Comparison of ENCODE assay signal across 33 mouse cellular contexts in the genomic region with DNA sequence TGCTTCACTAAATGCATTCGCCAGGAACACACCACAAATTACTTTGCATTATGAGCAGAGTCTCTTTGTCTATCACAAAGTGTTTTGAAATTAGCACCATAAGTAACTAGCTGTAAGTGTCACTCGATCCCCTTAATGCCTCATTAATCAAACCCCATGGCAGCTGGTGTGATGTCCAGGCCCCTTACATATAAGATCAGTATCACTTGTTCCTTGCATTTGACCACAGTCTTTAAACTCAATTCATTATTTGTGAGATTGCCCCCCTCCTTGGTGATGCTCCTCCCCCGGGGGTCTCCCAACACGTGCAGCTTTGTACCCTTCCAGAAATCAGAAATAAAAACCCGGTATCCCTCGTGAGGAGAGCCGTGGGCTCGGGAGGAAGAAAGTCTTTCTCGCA. TPM values are rescaled to one million over a fixed set of nuclear protein-coding genes. Genes with fewer than 3 reads are reported as not detected.
DNase-seq lines count a peak whose midpoint lies in the region; ATAC-seq and TF ChIP-seq lines count a peak whose summit lies in the region.
"Had no signal": no experiment of that assay in that cellular context is flagged by ENCODE, and none has a peak within 500 bp of the region (broad histone marks: within the 10 kb centered on the region; RNA-seq: fewer than 3 reads in every experiment).

No protein-coding gene starts in this region.

- TF ChIP-seq POLR2A in kidney, adult 2 months (IDR thresholded peaks at IDR 0.05; ENCODE audit: low read depth, low read length): no peak

- peak; percentile 15 for DNase-seq in hindbrain, embryonic 10.5 days (ENCODE audit: low spot score)
- no peak for DNase-seq in lung, postnatal 4 days
- no peak for DNase-seq in midbrain, postnatal 0 days (ENCODE audit: low spot score)
- DNase-seq in kidney, adult 2 months: no peak
- DNase-seq: adrenal gland, postnatal 25 days; B cell, adult 2 months; cerebellum, adult 18-20 months; gastrocnemius, adult 2 months; gastrocnemius, postnatal 36 days; heart, adult 2 months; kidney, adult 9 months; kidney, postnatal 14 days; layer of hippocampus, adult 9-11 months; liver, embryonic 13.5 days; lung, adult 2 months; right cerebral cortex, postnatal 14 days; thymus, postnatal 4 days had no signal

- TF ChIP-seq CTCF in midbrain, postnatal 0 days (IDR thresholded peaks at IDR 0.05): no peak
- TF ChIP-seq CTCF in kidney, adult 2 months (conservative IDR thresholded peaks at IDR 0.05; ENCODE audit: insufficient read depth, insufficient read length, low read depth, low read length): no peak

- 16% methylated on average over 9 of the region's 9 CpGs for WGBS in hindbrain, embryonic 10.5 days
- 14% methylated on average over 9 of the region's 9 CpGs for WGBS in hindbrain, embryonic 13.5 days
- 22% methylated on average over 9 of the region's 9 CpGs for WGBS in lung, embryonic 15.5 days
- WGBS in midbrain, embryonic 12.5 days: 12% methylated on average over 9 of the region's 9 CpGs
- 18% methylated on average over 9 of the region's 9 CpGs for WGBS in midbrain, postnatal 0 days
- WGBS in kidney, adult 2 months: 30% methylated on average over 9 of the region's 9 CpGs

- H3K4me2 ChIP-seq in hindbrain, embryonic 13.5 days: no peak overlapping the region
- peak overlapping the region; percentile 12; the same call in 1 of the 2 replicates for H3K4me2 ChIP-seq in lung, embryonic 15.5 days
- 0 out of 2 replicates have a peak overlapping the region, but pooled peaks have one; percentile 19 for H3K4me2 ChIP-seq in midbrain, embryonic 12.5 days (replicated peaks)
- H3K4me2 ChIP-seq in midbrain, postnatal 0 days (ENCODE audit: low read depth, low read length, poor library complexity, severe bottlenecking): no peak overlapping the region
- H3K4me2 ChIP-seq: embryonic facial prominence, embryonic 12.5 days; forebrain, embryonic 15.5 days; heart, embryonic 12.5 days; limb, embryonic 15.5 days; liver, embryonic 13.5 days; neural tube, embryonic 13.5 days had no signal

- H3K9ac ChIP-seq in hindbrain, embryonic 13.5 days: no peak overlapping the region
- H3K9ac ChIP-seq in lung, embryonic 15.5 days: no peak overlapping the region
- no peak overlapping the region for H3K9ac ChIP-seq in midbrain, embryonic 12.5 days (replicated peaks)
- H3K9ac ChIP-seq in midbrain, postnatal 0 days (replicated peaks; ENCODE audit: low read length, poor library complexity, severe bottlenecking): no peak overlapping the region
- H3K9ac ChIP-seq: embryonic facial prominence, embryonic 12.5 days; forebrain, embryonic 15.5 days; heart, embryonic 12.5 days; limb, embryonic 15.5 days; liver, embryonic 13.5 days; neural tube, embryonic 13.5 days had no signal

- no peak overlapping the region for H3K27ac ChIP-seq in hindbrain, embryonic 10.5 days
- H3K27ac ChIP-seq in hindbrain, embryonic 13.5 days: no peak overlapping the region
- H3K27ac ChIP-seq in lung, embryonic 15.5 days: no peak overlapping the region
- peak overlapping the region; percentile 25; the same call in 1 of the 2 replicates for H3K27ac ChIP-seq in midbrain, embryonic 12.5 days (replicated peaks)
- no peak overlapping the region for H3K27ac ChIP-seq in midbrain, postnatal 0 days (ENCODE audit: low read depth, low read length)
- no peak overlapping the region for H3K27ac ChIP-seq in kidney, adult 2 months (ENCODE audit: insufficient read depth, low read depth, low read length)
- H3K27ac ChIP-seq: embryonic facial prominence, embryonic 12.5 days; forebrain, embryonic 15.5 days; gastrocnemius, adult 2 months; heart, adult 2 months; limb, embryonic 10.5 days; limb, embryonic 15.5 days; liver, embryonic 13.5 days; neural tube, embryonic 13.5 days had no signal

- peaks cover 39% of the 10 kb centered on the region for H3K4me1 ChIP-seq in hindbrain, embryonic 10.5 days (replicated peaks)
- peaks cover 4% of the 10 kb centered on the region; the same call in 1 of the 2 replicates for H3K4me1 ChIP-seq in hindbrain, embryonic 13.5 days (replicated peaks)
- H3K4me1 ChIP-seq in lung, embryonic 15.5 days: peaks cover 20% of the 10 kb centered on the region; the same call in 1 of the 2 replicates
- H3K4me1 ChIP-seq in midbrain, embryonic 12.5 days: peaks cover 17% of the 10 kb centered on the region; the same call in 1 of the 2 replicates
- no peaks in the 10 kb centered on the region for H3K4me1 ChIP-seq in midbrain, postnatal 0 days (ENCODE audit: insufficient read depth, low read length)
- H3K4me1 ChIP-seq in kidney, adult 2 months (ENCODE audit: control insufficient read depth, insufficient read depth, low read length): no peaks in the 10 kb centered on the region
- H3K4me1 ChIP-seq: embryonic facial prominence, embryonic 12.5 days; heart, embryonic 12.5 days; limb, embryonic 15.5 days; neural tube, embryonic 13.5 days had no signal

- ATAC-seq in hindbrain, embryonic 13.5 days (ENCODE audit: low FRiP score): no peak
- no peak for ATAC-seq in lung, embryonic 15.5 days (ENCODE audit: borderline replicate concordance, extremely low read depth, low FRiP score, low TSS enrichment)
- ATAC-seq in midbrain, embryonic 12.5 days (ENCODE audit: low FRiP score, low read depth): no peak
- ATAC-seq in midbrain, postnatal 0 days (ENCODE audit: low FRiP score): no peak
- ATAC-seq: forebrain, embryonic 15.5 days; inflammation-experienced regulatory T-cells, adult 6 months had no signal

- no peaks in the 10 kb centered on the region for H3K9me3 ChIP-seq in hindbrain, embryonic 10.5 days
- no peaks in the 10 kb centered on the region for H3K9me3 ChIP-seq in hindbrain, embryonic 13.5 days
- H3K9me3 ChIP-seq in lung, embryonic 15.5 days: no peaks in the 10 kb centered on the region
- no peaks in the 10 kb centered on the region for H3K9me3 ChIP-seq in midbrain, embryonic 12.5 days
- H3K9me3 ChIP-seq in midbrain, postnatal 0 days (ENCODE audit: low read length): no peaks in the 10 kb centered on the region
- H3K9me3 ChIP-seq: embryonic facial prominence, embryonic 12.5 days; forebrain, embryonic 15.5 days; heart, embryonic 12.5 days; limb, embryonic 10.5 days; limb, embryonic 15.5 days; liver, embryonic 13.5 days; neural tube, embryonic 13.5 days had no signal

- peaks cover 95% of the 10 kb centered on the region for H3K27me3 ChIP-seq in hindbrain, embryonic 10.5 days (ENCODE audit: insufficient read depth, poor library complexity, severe bottlenecking)
- H3K27me3 ChIP-seq in hindbrain, embryonic 13.5 days: peaks cover 91% of the 10 kb centered on the region
- peaks cover 29% of the 10 kb centered on the region; the same call in 1 of the 2 replicates for H3K27me3 ChIP-seq in lung, embryonic 15.5 days
- peaks cover 82% of the 10 kb centered on the region for H3K27me3 ChIP-seq in midbrain, embryonic 12.5 days
- peaks cover 71% of the 10 kb centered on the region for H3K27me3 ChIP-seq in midbrain, postnatal 0 days (ENCODE audit: insufficient read depth, low read length)
- peaks cover 3% of the 10 kb centered on the region for H3K27me3 ChIP-seq in kidney, adult 2 months (replicated peaks; ENCODE audit: control insufficient read depth, insufficient read depth, low read length)

- no peak overlapping the region; the same call in 1 of the 2 replicates for H3K4me3 ChIP-seq in hindbrain, embryonic 10.5 days
- H3K4me3 ChIP-seq in hindbrain, embryonic 13.5 days: no peak overlapping the region
- 0 out of 2 replicates have a peak overlapping the region, but pooled peaks have one; percentile 1 for H3K4me3 ChIP-seq in lung, embryonic 15.5 days
- no peak overlapping the region for H3K4me3 ChIP-seq in midbrain, embryonic 12.5 days
- no peak overlapping the region for H3K4me3 ChIP-seq in midbrain, postnatal 0 days (ENCODE audit: low read depth, low read length)
- H3K4me3 ChIP-seq in kidney, adult 2 months (ENCODE audit: insufficient read depth, low read depth, low read length): no peak overlapping the region
- H3K4me3 ChIP-seq: embryonic facial prominence, embryonic 12.5 days; forebrain, embryonic 15.5 days; gastrocnemius, adult 2 months; heart, adult 2 months; heart, embryonic 12.5 days; limb, embryonic 10.5 days; limb, embryonic 15.5 days; liver, embryonic 13.5 days; neural tube, embryonic 13.5 days had no signal

- H3K36me3 ChIP-seq in hindbrain, embryonic 10.5 days: no peaks in the 10 kb centered on the region
- H3K36me3 ChIP-seq in hindbrain, embryonic 13.5 days: no peaks in the 10 kb centered on the region
- H3K36me3 ChIP-seq in lung, embryonic 15.5 days: no peaks in the 10 kb centered on the region
- no peaks in the 10 kb centered on the region for H3K36me3 ChIP-seq in midbrain, embryonic 12.5 days
- H3K36me3 ChIP-seq in midbrain, postnatal 0 days (ENCODE audit: insufficient read depth, low read length): no peaks in the 10 kb centered on the region
- no peaks in the 10 kb centered on the region for H3K36me3 ChIP-seq in kidney, adult 2 months (ENCODE audit: control insufficient read depth, insufficient read depth, low read length)
- H3K36me3 ChIP-seq: embryonic facial prominence, embryonic 12.5 days; forebrain, embryonic 15.5 days; heart, embryonic 12.5 days; limb, embryonic 10.5 days; limb, embryonic 15.5 days; liver, embryonic 13.5 days; neural tube, embryonic 13.5 days had no signal

RNA-seq across cellular contexts. Expression of a gene that starts 25.8 kb away (rescaled TPM):
- polyA plus RNA-seq in hindbrain, embryonic 10.5 days (2016; fragmentation: Nextera tagmentation; extraction: Ambion mirVana): 6.1 and 6.4 TPM in 2 replicates
- 1.7 and 2.1 TPM in 2 replicates for polyA plus RNA-seq in hindbrain, embryonic 13.5 days (2015; fragmentation: Nextera tagmentation; extraction: Ambion mirVana)
- polyA plus RNA-seq in lung, embryonic 15.5 days (2015; fragmentation: Nextera tagmentation; extraction: Ambion mirVana): 38.4 and 40.6 TPM in 2 replicates
- polyA plus RNA-seq in midbrain, embryonic 12.5 days (2016; fragmentation: Nextera tagmentation; extraction: Ambion mirVana): 6.7 and 14.0 TPM in 2 replicates
- total RNA-seq in midbrain, postnatal 0 days (2014; rRNA removed): 7.0 and 11.1 TPM in 2 replicates
- 2.7 and 3.3 TPM in 2 replicates for polyA plus RNA-seq in midbrain, postnatal 0 days (2015; fragmentation: Nextera tagmentation; extraction: Ambion mirVana)
- 0.07 TPM in 1 of 2 replicates, not detected in the other for polyA plus RNA-seq in kidney, adult 2 months (2012; rRNA removed)
- total RNA-seq: adrenal gland, adult 18-20 months; adrenal gland, postnatal 25 days; common myeloid progenitor, adult 5-6 weeks; gastrocnemius, adult 2 months; gastrocnemius, postnatal 36 days; heart, adult 2 months; hematopoietic stem cell, adult 5-6 weeks; left cerebral cortex, postnatal 10 days; megakaryocyte progenitor cell, adult 5-6 weeks had no signal
- polyA plus RNA-seq: forebrain, embryonic 15.5 days; heart, postnatal 0 days; inflammation-experienced regulatory T-cells, adult 6 months; limb, embryonic 10.5 days had no signal

Comparison
In these comparisons a context has a peak if more than half of its experiments do, and no peak if none do; other contexts are left out.
1. H3K4me2 ChIP-seq: peak in lung, embryonic 15.5 days (single experiment) and midbrain, embryonic 12.5 days (single experiment); none in hindbrain, embryonic 13.5 days (single experiment) and midbrain, postnatal 0 days (single experiment).